Mouse (Mus musculus): ENCODE measurements around the gene Pak3.

DNA sequence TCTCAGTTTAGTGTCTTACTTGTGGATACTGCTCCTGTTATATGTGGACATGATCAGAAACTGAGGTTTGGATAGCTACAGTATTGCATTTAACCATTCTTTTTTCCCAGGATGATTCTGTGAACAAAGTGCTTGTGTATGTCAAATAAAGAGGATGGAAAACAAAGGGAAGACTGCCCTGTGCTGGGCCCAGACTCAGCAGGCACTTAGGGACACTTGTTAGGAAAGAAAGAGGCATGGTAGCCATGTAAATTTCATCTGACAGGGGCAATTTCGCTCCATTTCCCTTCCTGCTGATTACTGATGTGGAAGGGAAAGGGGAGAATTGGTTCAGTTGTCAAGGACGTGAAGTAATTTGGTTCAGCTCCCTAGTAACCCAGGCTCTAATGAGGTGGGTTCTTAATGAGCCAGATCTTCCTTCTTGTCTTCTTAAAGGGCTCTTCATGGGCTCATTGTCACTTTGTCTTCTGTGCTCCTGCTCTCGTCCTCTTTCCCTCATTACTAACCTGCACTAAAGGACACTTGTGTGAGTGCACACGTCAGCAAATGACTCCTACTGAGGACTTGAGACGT lies 88.6 kb downstream of the Pak3 start:
- TF ChIP-seq TAL1 (IDR thresholded peaks at IDR 0.05; ENCODE audit: low read length): no peak
- no peak for TF ChIP-seq GATA1 (IDR thresholded peaks at IDR 0.05; ENCODE audit: low read length)

Data from erythroblast, embryonic 14.5 days (primary cell).